Mouse (Mus musculus): ENCODE measurements around the gene Lrrc56. TPM values are rescaled to one million over a fixed set of nuclear protein-coding genes. Genes with fewer than 3 reads are reported as not detected.

Lrrc56 gene
- polyA plus RNA-seq, 1 experiment: 5.5 TPM

- no peak for DNase-seq (ENCODE audit: low read depth in 1 of 2, low spot score in 2 of 2)
- H3K27ac ChIP-seq (ENCODE audit: insufficient read depth, low read length): no peak overlapping the region
- peaks cover 65% of the 10 kb centered on the region for H3K36me3 ChIP-seq (ENCODE audit: control insufficient read depth, insufficient read depth, low read length)
- H3K27me3 ChIP-seq (ENCODE audit: control insufficient read depth, insufficient read depth, low read length): no peaks in the 10 kb centered on the region
- WGBS: 91% methylated on average over 10 of the region's 10 CpGs
- no peaks in the 10 kb centered on the region for H3K4me1 ChIP-seq (ENCODE audit: control insufficient read depth, insufficient read depth, insufficient read length)
- no peak overlapping the region for H3K4me3 ChIP-seq (ENCODE audit: extremely low read depth, insufficient read depth, insufficient read length)
- TF ChIP-seq POLR2A (IDR thresholded peaks at IDR 0.05; ENCODE audit: low read depth, low read length): no peak
- no peak for TF ChIP-seq CTCF (IDR thresholded peaks at IDR 0.05; ENCODE audit: extremely low read depth, insufficient read depth, insufficient read length, insufficient replicate concordance)
These were observed 62.2 kb downstream of the Lrrc56 start for GRCm38 (mm10) chr7:141256159-141256558.

Other genes starting within 250 kb of the Lrrc56 start
- 1.2 and 1.3 TPM in 2 replicates for gene Ifitm5, start 243.9 kb upstream of the Lrrc56 start, polyA plus RNA-seq (2012; rRNA removed)
- gene Gm45717, start 238.2 kb upstream of the Lrrc56 start, polyA plus RNA-seq (2012; rRNA removed): not detected in 2 replicates
- gene Ifitm2, start 238.2 kb upstream of the Lrrc56 start, polyA plus RNA-seq (2012; rRNA removed): 279 and 436 TPM in 2 replicates
- gene Ifitm1, start 226.9 kb upstream of the Lrrc56 start, polyA plus RNA-seq (2012; rRNA removed): 159 and 265 TPM in 2 replicates
- gene Ifitm3, start 183.4 kb upstream of the Lrrc56 start, polyA plus RNA-seq (2012; rRNA removed): 177 and 277 TPM in 2 replicates
- gene Ifitm6, start 176.2 kb upstream of the Lrrc56 start, polyA plus RNA-seq (2012; rRNA removed): 25.5 and 45.9 TPM in 2 replicates
- not detected in 2 replicates for gene Gm17387, start 165.0 kb upstream of the Lrrc56 start, polyA plus RNA-seq (2012; rRNA removed)
- gene B4galnt4, start 133.1 kb upstream of the Lrrc56 start, polyA plus RNA-seq (2012; rRNA removed): 0.79 and 1.9 TPM in 2 replicates
- 30.1 and 36.7 TPM in 2 replicates for gene Pkp3, start 115.9 kb upstream of the Lrrc56 start, polyA plus RNA-seq (2012; rRNA removed)
- gene Sigirr, start 93.6 kb upstream of the Lrrc56 start, polyA plus RNA-seq (2012; rRNA removed): 35.8 and 45.5 TPM in 2 replicates
- gene Ano9, start 76.4 kb upstream of the Lrrc56 start, polyA plus RNA-seq (2012; rRNA removed): 0.02 and 0.23 TPM in 2 replicates
- gene Ptdss2, start 71.8 kb upstream of the Lrrc56 start, polyA plus RNA-seq (2012; rRNA removed): 26.8 and 27.0 TPM in 2 replicates
- 90.8 and 113 TPM in 2 replicates for gene Rnh1, start 21.3 kb upstream of the Lrrc56 start, polyA plus RNA-seq (2012; rRNA removed)
- 29.0 and 33.2 TPM in 2 replicates for gene Hras, start 152 bp upstream of the Lrrc56 start, polyA plus RNA-seq (2012; rRNA removed)
- gene Lmntd2, start 19.9 kb downstream of the Lrrc56 start, polyA plus RNA-seq (2012; rRNA removed): 6.8 and 7.4 TPM in 2 replicates
- gene Rassf7, start 21.7 kb downstream of the Lrrc56 start, polyA plus RNA-seq (2012; rRNA removed): 13.0 and 18.4 TPM in 2 replicates
- 29.3 and 31.4 TPM in 2 replicates for gene Phrf1, start 34.6 kb downstream of the Lrrc56 start, polyA plus RNA-seq (2012; rRNA removed)
- gene Irf7, start 72.3 kb downstream of the Lrrc56 start, polyA plus RNA-seq (2012; rRNA removed): 105 and 160 TPM in 2 replicates
- 0.14 and 0.15 TPM in 2 replicates for gene Cdhr5, start 82.6 kb downstream of the Lrrc56 start, polyA plus RNA-seq (2012; rRNA removed)
- gene Sct, start 85.0 kb downstream of the Lrrc56 start, polyA plus RNA-seq (2012; rRNA removed): 1.6 and 4.5 TPM in 2 replicates
- 0.09 and 0.22 TPM in 2 replicates for gene Drd4, start 97.8 kb downstream of the Lrrc56 start, polyA plus RNA-seq (2012; rRNA removed)
- gene Deaf1, start 133.5 kb downstream of the Lrrc56 start, polyA plus RNA-seq (2012; rRNA removed): 15.3 and 15.9 TPM in 2 replicates
- gene Tmem80, start 133.6 kb downstream of the Lrrc56 start, polyA plus RNA-seq (2012; rRNA removed): 32.4 and 37.0 TPM in 2 replicates
- 2.5 TPM in 2 replicates for gene Eps8l2, start 144.7 kb downstream of the Lrrc56 start, polyA plus RNA-seq (2012; rRNA removed)
- 155 and 184 TPM in 2 replicates for gene Taldo1, start 198.0 kb downstream of the Lrrc56 start, polyA plus RNA-seq (2012; rRNA removed)
- 56.7 and 72.5 TPM in 2 replicates for gene Gatd1, start 220.0 kb downstream of the Lrrc56 start, polyA plus RNA-seq (2012; rRNA removed)
- gene Cend1, start 235.3 kb downstream of the Lrrc56 start, polyA plus RNA-seq (2012; rRNA removed): 0.08 and 0.11 TPM in 2 replicates
- gene Slc25a22, start 243.7 kb downstream of the Lrrc56 start, polyA plus RNA-seq (2012; rRNA removed): 66.2 and 89.4 TPM in 2 replicates
- gene Pidd1, start 249.9 kb downstream of the Lrrc56 start, polyA plus RNA-seq (2012; rRNA removed): 20.4 and 31.0 TPM in 2 replicates

All from spleen, adult 2 months (tissue).